Mouse (Mus musculus) forebrain, embryonic 10.5 days (tissue): ENCODE measurements around the gene Tbx2. TPM values are rescaled to one million over a fixed set of nuclear protein-coding genes. Genes with fewer than 3 reads are reported as not detected.
A peak's percentile ranks its signal among the peaks of the same experiment; 100 is the strongest.

Experiments
- DNase-seq: peaks from one replicate; pipeline ENCODE4 v3.0.0-alpha.2; 2017; ENCODE audit warnings: low spot score; ENCODE audit errors: extremely low spot score
- H3K27ac ChIP-seq: fragments of 300-500 bp; sonication (generic); 2 replicates; pipeline ENCODE4 v1.5.1; 2016; ENCODE audit warnings: mild to moderate bottlenecking
- H3K27me3 ChIP-seq: fragments of 300-500 bp; sonication (generic); 2 replicates; pipeline ENCODE4 v1.6.1; 2016; ENCODE audit warnings: mild to moderate bottlenecking; ENCODE audit not compliant: poor library complexity, severe bottlenecking
- H3K36me3 ChIP-seq: fragments of 300-500 bp; sonication (generic); replicated peaks from 2 replicates; pipeline ENCODE4 v1.6.1; 2016; ENCODE audit warnings: mild to moderate bottlenecking, moderate library complexity
- H3K4me1 ChIP-seq: fragments of 300-500 bp; sonication (generic); 2 replicates; pipeline ENCODE4 v1.6.1; 2016
- H3K4me3 ChIP-seq: fragments of 300-500 bp; sonication (generic); 2 replicates; pipeline ENCODE4 v1.5.1; 2016; ENCODE audit warnings: mild to moderate bottlenecking, moderate library complexity
- H3K9me3 ChIP-seq: fragments of 300-500 bp; sonication (generic); 2 replicates; pipeline ENCODE4 v1.6.1; 2016; ENCODE audit warnings: mild to moderate bottlenecking, moderate library complexity
- WGBS: fragments of 180-500 bp; shearing (Covaris S2); methylation state at CpG from one replicate; pipeline ENCODE4 v1.1.7; 2016; 5-methylcytosine and 5-hydroxymethylcytosine counted together
- polyA plus RNA-seq: library from polyadenylated mRNA; unstranded; fragments of >200 nt; fragmentation: Nextera tagmentation; extraction: Ambion mirVana; gene quantifications from 2 replicates; pipeline ENCODE4 v1.2.1, GENCODE M21; 2016

The Tbx2 gene
- polyA plus RNA-seq, 1 experiment from 2014 or later = 3.2 TPM

DNA sequence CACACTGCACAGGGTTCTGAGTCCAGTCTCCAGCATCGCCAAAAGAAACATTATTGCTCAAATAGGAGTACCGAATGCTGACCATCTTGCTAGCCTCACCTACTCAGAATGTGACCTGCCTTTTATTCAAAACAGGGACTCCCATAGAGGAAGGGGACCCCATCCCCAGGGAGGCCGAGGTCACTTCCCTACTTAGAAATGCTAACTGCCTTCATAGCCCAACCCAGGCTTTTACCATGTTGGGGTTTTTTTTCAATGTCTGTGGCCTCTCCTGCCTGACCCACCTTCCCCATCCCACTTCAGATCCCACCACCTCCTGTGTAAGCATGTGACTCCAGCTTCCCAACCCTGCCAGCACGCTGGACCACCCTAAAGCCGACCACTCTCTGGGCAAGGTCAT is 20.7 kb upstream of the Tbx2 start:
- Histone ChIP-seq H3K4me3 (no peak overlapping the region), H3K4me1 (peaks cover 34% of the 10 kb centered on the region), H3K36me3 (no peaks in the 10 kb centered on the region), H3K9me3 (no peaks in the 10 kb centered on the region), H3K27me3 (peaks cover 67% of the 10 kb centered on the region), H3K27ac (no peak overlapping the region)
- 89% methylated on average over 5 of the region's 5 CpGs for WGBS
- DNase-seq = no peak

DNA sequence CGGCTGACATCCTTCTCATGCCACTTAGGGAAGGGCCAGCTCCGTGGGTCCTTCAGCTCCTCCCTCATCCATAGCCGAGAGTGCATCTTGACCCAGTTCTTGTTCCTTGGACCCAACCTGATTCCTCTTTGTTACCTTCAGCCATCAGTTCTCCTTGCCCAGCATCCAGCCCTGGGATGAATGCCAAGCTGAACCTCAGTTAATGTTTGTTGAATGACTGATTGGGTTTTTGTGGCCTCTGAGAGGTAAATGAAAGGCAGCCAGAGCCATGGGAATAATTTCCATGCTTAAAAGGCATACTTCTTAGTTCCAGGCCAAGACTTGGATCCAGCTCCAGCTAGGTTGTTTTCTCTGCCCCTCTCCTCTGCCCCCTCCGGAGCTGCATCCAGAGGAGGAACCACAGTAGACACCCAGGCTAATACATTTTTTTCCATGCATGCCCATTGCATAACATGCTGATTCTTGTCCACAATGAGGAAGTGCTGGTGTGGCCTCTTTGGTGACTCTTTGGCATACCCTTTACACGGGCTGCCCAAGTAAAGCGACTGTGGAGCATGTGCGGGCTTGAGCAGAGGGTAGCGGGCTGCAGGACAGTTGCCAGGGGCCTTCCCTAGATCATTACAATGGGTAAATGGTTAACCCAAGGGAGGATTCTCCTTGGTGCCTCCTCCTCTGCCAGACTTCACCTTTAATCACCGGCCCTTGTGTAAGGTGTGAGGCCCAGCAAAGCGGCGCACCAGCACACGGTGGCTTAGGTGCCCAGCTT is 20.0 kb upstream of the Tbx2 start:
- Histone ChIP-seq H3K9me3 (no peaks in the 10 kb centered on the region), H3K36me3 (no peaks in the 10 kb centered on the region), H3K4me3 (no peak overlapping the region), H3K27me3 (peaks cover 74% of the 10 kb centered on the region), H3K4me1 (peaks cover 38% of the 10 kb centered on the region), H3K27ac (no peak overlapping the region)
- no peak for DNase-seq
- 90% methylated on average over 12 of the region's 12 CpGs for WGBS

DNA sequence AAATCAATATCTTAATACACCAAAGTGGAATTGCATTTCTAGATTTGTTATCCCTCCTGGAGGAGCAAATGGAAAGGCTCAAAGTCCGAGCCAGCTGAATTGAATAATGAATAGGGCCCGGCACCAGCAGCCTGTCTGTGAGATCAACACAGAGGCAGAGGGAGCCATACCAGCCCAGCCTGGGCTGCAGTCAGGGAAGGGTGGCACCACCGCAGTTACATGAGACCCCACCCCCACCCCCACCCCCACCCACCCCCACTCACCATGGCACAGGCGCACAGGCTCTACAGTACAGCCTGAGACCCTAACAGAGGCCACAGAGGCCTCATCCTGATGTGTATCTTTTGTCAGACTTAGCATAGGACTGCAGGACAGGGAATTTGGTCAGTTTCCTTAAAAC is 17.7 kb upstream of the Tbx2 start:
- Histone ChIP-seq H3K4me3 (no peak overlapping the region), H3K4me1 (peaks cover 52% of the 10 kb centered on the region), H3K27me3 (peaks cover 96% of the 10 kb centered on the region), H3K27ac (no peak overlapping the region), H3K36me3 (no peaks in the 10 kb centered on the region), H3K9me3 (no peaks in the 10 kb centered on the region)
- no peak for DNase-seq
- WGBS = 32% methylated on average over 4 of the region's 4 CpGs

DNA sequence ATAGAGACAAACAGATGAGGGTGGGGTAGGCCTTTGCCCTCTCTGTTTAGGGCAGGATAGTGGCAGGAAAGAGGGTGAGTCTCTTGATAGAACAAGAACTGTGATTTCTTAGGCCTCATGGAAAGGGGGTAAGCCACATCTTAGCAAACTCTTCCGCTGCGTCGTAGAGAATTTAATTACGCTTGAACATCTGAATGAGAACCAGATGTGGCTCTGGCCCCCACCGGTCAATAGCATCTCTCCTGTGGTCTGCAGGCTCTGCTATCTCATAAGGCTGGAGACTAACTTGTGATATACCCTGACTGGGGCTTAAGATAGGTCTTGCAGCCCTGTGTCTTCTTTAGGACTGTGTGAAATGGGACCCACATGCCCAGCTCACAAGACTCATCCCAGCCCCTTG is 15.9 kb upstream of the Tbx2 start:
- peaks cover 57% of the 10 kb centered on the region for H3K4me1 ChIP-seq
- 74% methylated on average over 5 of the region's 5 CpGs for WGBS
- H3K36me3 ChIP-seq = no peaks in the 10 kb centered on the region
- no peak overlapping the region for H3K4me3 ChIP-seq
- DNase-seq = peak; percentile 26
- H3K9me3 ChIP-seq = no peaks in the 10 kb centered on the region
- H3K27me3 ChIP-seq = peaks cover 99% of the 10 kb centered on the region
- H3K27ac ChIP-seq = peak overlapping the region; percentile 56; the same call in 1 of the 2 replicates

DNA sequence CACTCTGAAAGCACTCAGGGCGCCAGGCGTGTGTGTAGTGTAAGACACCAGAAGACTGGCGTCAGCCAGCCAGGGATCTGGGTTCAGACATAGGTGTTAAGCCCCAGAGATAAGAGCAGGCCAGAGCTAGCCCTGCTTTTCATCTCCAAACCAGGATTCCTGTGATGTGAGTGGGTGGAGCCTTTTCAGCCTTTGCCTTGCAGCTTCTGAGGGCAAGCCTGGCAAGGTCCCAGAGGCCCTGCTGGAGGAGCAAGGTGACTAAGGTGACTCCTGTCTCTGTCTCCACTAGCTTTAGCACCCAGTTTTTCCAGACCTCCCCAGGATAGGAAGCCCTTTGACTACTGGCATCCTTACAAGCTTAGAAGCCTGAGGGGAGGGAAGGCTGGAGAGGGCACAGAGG is 13.9 kb upstream of the Tbx2 start:
- Histone ChIP-seq H3K4me3 (no peak overlapping the region), H3K27me3 (peaks cover 99% of the 10 kb centered on the region), H3K27ac (no peak overlapping the region), H3K4me1 (peaks cover 65% of the 10 kb centered on the region), H3K9me3 (no peaks in the 10 kb centered on the region), H3K36me3 (no peaks in the 10 kb centered on the region)
- 74% methylated on average over 3 of the region's 3 CpGs for WGBS
- DNase-seq = no peak

DNA sequence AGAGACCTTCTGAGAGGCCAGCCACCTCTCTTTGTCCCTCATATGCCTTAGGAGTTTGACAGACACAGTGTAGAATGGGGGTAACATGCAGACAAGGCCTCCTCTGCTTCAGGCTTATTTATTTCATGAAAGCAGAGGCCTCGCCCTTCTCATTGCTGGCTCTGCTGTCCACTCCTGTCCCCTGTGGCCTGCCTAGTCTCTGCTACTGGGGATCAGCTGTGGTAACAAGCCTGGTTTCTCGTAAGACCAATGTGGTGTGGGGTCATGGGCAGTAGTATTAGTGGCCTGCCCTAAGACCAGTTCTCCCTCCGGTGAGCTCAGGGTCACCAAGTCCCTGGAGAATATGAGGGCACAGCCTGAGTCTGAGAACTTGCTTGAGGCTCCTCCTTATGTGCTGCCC is 11.4 kb upstream of the Tbx2 start:
- WGBS = 87% methylated on average over 3 of the region's 3 CpGs
- H3K27me3 ChIP-seq = peaks cover 99% of the 10 kb centered on the region
- no peaks in the 10 kb centered on the region for H3K9me3 ChIP-seq
- peaks cover 62% of the 10 kb centered on the region for H3K4me1 ChIP-seq
- H3K4me3 ChIP-seq = no peak overlapping the region
- 0 out of 2 replicates have a peak overlapping the region, but pooled peaks have one; percentile 20 for H3K27ac ChIP-seq
- DNase-seq = no peak
- no peaks in the 10 kb centered on the region for H3K36me3 ChIP-seq

DNA sequence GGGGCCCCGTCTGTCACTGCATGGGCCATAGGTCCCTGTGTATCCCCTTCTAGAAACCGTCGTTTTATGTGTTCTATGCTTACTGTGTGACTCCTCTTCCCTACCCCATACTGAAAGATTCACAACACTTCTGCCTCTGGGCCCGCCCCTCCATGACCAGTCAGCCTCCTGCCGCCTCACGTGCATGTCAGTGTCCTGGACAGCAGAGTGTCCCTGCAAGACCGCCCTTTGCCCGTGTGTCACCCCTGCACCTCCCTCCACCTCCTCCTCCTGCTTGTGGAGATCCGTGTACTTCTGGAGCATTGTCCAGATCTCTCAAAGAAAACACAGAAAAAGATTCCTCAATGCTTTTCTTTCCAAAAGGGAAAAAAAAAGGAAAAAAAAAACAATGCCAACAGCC is 10.7 kb upstream of the Tbx2 start:
- 82% methylated on average over 9 of the region's 9 CpGs for WGBS
- Histone ChIP-seq H3K4me1 (peaks cover 56% of the 10 kb centered on the region), H3K9me3 (no peaks in the 10 kb centered on the region), H3K4me3 (no peak overlapping the region), H3K27ac (no peak overlapping the region), H3K36me3 (no peaks in the 10 kb centered on the region), H3K27me3 (peaks cover 99% of the 10 kb centered on the region)
- no peak for DNase-seq

DNA sequence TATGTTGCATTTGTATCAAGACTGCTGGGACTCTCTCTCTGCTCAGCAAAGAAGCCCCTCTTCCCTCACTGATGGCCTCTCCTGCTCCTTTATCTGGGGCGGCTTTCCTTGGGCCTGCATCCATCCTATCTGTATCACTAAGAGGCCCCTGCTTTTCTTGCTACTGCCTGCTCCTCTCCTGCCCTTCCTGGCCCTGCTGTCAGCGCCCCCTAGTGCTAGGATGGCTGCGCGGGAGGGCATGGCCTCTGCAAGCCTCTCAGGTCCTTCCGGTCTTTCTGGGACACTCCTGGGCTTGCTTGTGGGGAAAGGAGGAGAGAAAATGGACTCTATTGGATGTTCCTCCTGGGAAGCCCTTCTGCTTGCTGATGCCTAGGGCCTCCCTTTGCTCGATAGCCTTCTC is 9.2 kb upstream of the Tbx2 start:
- H3K4me3 ChIP-seq = no peak overlapping the region
- peaks cover 99% of the 10 kb centered on the region for H3K27me3 ChIP-seq
- peaks cover 61% of the 10 kb centered on the region for H3K4me1 ChIP-seq
- peak; percentile 81 for DNase-seq
- H3K9me3 ChIP-seq = no peaks in the 10 kb centered on the region
- peak overlapping the region; percentile 63; the same call in 1 of the 2 replicates for H3K27ac ChIP-seq
- H3K36me3 ChIP-seq = no peaks in the 10 kb centered on the region
- WGBS = 12% methylated on average over 6 of the region's 6 CpGs

DNA sequence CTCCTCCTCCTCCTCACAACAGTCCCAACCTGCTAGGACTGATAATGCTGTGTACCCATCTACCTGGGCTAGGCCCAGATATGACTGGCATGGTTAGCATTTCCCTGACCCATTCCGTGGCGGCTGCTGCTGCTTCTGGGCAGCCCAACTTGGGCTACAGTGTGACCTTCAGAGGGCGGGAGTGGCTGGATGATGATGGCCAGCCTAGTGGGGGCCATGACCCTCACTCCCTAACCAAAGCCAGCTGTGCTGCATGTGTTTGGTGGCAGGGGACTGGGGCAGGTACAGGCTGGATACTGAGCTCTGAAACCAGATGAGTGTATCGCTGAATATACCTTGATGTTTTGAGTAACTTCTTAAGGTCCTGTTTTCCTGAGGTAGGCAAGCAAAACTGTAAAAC is 8.6 kb upstream of the Tbx2 start:
- no peaks in the 10 kb centered on the region for H3K36me3 ChIP-seq
- H3K27me3 ChIP-seq = peaks cover 99% of the 10 kb centered on the region
- DNase-seq = no peak
- peaks cover 61% of the 10 kb centered on the region for H3K4me1 ChIP-seq
- 75% methylated on average over 4 of the region's 4 CpGs for WGBS
- no peak overlapping the region for H3K4me3 ChIP-seq
- no peaks in the 10 kb centered on the region for H3K9me3 ChIP-seq
- no peak overlapping the region for H3K27ac ChIP-seq

DNA sequence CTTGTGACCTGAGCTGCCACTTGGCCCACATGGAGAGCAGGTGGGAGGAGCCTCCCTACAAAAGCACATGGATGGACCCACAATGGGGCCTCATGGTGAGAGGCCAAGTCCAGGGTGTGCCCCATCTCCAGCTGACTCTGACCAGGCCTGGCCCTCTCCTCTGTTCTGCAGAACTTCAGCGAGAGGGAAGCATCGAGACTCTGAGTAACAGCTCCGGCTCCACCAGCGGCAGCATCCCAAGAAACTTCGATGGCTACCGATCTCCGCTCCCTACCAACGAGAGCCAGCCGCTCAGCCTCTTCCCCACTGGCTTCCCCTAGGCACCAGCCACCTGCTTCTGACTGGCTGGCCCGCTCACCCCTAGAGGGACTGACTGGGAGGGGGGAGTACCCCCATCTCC is 7.3 kb upstream of the Tbx2 start:
- Histone ChIP-seq H3K4me3 (no peak overlapping the region), H3K9me3 (no peaks in the 10 kb centered on the region), H3K4me1 (peaks cover 67% of the 10 kb centered on the region), H3K27ac (no peak overlapping the region), H3K36me3 (no peaks in the 10 kb centered on the region), H3K27me3 (peaks cover 100% of the 10 kb centered on the region)
- DNase-seq = no peak
- WGBS = 65% methylated on average over 10 of the region's 10 CpGs

DNA sequence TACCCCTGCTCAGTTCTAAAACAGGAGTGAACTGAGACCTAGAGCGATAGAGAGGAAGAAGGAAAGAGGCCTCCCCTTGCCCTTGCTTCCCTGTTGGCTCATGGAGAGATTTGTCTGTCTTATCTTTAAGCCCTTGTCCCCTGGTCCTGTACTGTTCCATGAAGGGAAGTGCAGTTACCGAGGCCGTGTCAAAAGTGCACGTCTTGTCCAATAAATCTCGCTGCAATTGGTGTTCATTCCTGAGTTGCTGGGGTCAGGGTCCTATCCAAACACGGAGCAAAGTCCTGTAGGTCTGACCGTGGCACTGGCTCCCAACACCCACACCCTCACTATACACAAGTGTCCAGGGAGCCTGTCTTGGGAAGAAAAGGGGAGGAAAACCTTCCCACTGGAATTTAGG is 6.5 kb upstream of the Tbx2 start:
- H3K9me3 ChIP-seq = no peaks in the 10 kb centered on the region
- H3K27me3 ChIP-seq = peaks cover 100% of the 10 kb centered on the region
- no peak for DNase-seq
- H3K36me3 ChIP-seq = no peaks in the 10 kb centered on the region
- peaks cover 69% of the 10 kb centered on the region for H3K4me1 ChIP-seq
- no peak overlapping the region for H3K4me3 ChIP-seq
- 80% methylated on average over 7 of the region's 7 CpGs for WGBS
- no peak overlapping the region for H3K27ac ChIP-seq

DNA sequence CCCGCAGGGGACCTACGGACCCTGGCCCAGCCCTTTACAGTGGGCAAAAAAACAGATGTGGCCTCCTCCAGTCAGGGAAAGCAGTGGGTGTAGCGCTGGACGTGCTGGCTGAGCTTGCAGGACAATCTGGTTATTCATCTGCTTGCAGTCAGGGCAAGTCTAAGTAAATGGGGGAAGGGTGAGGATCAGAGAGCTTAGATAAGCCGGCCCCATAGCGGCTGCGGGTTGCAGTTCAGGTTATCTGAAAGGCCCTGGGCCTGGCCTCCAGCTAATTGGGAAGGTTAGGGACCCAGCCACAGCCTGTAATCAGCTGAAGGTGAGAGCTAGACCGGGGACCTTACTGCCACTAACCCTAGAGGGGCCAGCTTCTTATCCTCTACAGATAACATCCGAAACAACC is 5.0 kb upstream of the Tbx2 start:
- Histone ChIP-seq H3K4me3 (no peak overlapping the region), H3K36me3 (no peaks in the 10 kb centered on the region), H3K27me3 (peaks cover 100% of the 10 kb centered on the region), H3K9me3 (no peaks in the 10 kb centered on the region), H3K4me1 (peaks cover 82% of the 10 kb centered on the region), H3K27ac (peak overlapping the region; percentile 20)
- WGBS = 3% methylated on average over 9 of the region's 9 CpGs
- DNase-seq = no peak

DNA sequence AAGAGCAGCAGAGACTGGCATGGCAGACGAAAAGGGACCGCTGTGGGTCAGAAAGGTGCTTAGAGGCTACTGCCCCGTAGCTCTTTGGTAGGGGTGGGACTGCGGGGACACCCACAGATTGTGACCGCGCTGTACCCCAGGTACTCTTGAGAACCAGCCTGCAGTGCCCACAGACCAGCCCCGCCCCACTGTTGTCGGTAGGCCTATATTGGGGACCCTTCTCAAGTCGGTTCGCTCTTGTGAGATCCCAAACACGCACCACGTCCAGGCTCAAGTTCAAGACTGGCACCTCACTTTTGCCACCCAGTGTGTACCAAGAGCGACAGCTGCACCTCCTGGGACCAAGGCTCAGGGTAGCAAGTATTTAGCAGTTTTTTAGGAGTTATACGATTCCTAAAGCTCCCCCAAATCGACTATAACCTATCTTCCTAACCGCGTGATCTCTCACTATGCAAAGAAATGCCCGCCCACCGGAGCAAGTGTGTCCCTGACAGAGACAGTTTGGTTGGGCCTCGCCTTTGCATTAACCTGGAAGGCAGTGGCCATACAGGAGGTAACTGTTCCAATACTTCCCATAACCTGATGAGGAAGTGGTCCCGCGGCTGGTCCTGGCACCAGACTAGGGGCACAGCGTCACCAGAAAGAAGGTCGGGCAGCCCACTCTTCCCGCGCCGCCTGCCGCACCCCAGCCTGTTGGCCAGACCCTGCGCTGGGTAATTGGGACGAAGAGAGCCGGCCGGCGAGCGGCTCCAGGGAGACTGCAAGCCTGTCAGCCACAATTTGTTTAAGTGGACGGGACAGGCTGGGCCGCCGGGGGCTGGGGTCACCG is 3.4 kb upstream of the Tbx2 start:
- DNase-seq = peak; percentile 58
- Histone ChIP-seq H3K4me1 (peaks cover 81% of the 10 kb centered on the region), H3K27ac (peak overlapping the region; percentile 70), H3K9me3 (no peaks in the 10 kb centered on the region), H3K36me3 (no peaks in the 10 kb centered on the region), H3K4me3 (peak overlapping the region; percentile 55), H3K27me3 (peaks cover 100% of the 10 kb centered on the region)
- WGBS = 4% methylated on average over 38 of the region's 38 CpGs
